Mouse (Mus musculus): Measurements from ENCODE around the gene Kcnd3.

Gene Kcnd3

DNA sequence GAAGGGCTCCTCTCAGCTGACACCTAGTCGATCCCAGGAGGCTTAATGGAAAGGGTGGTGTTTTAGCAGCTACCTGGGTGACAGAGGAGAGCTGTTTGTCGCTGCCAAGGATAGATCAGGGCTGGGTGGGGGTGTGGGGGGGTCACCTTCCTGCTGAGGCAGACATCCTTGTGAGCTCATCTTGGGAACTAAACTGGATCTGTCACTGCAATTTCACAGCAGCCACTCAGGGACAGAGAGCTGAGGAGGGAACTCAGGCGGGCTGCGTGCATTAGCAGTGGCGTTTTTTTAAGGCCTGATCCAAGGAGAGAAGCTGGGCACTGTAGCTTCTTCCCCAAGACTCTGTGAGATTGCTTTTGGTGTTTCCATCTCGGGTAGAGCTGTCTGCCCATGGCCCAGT lies 129.0 kb downstream of the Kcnd3 start:
- no peak for DNase-seq (ENCODE audit: low read depth, low spot score)

DNA sequence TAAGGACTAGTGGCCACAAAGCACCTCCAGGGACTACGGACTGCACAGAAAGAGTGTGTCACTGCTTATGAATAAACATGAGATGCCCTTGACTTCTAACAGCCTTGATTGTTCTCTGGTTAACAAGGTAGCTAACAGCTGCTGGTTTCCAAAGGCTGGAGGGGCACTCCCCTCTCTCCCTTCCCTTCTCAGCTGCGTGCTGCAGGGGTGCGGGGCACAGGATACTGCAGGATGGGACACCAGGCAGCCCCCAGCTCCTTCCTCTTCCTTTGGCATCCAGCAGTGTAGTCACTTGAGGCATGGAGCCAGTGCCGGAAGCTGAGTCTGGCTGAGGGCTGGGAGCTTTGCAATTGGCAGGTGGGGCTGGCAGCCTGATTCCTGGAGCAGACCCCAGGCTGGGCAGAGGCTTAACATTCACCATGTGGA lies 133.6 kb downstream of the Kcnd3 start:
- DNase-seq (ENCODE audit: low read depth, low spot score), result no peak

- DNase-seq (ENCODE audit: low read depth, low spot score), result no peak
Measured at GRCm38 (mm10) chr3:105590056-105590672, 138.0 kb downstream of the Kcnd3 start.

DNA sequence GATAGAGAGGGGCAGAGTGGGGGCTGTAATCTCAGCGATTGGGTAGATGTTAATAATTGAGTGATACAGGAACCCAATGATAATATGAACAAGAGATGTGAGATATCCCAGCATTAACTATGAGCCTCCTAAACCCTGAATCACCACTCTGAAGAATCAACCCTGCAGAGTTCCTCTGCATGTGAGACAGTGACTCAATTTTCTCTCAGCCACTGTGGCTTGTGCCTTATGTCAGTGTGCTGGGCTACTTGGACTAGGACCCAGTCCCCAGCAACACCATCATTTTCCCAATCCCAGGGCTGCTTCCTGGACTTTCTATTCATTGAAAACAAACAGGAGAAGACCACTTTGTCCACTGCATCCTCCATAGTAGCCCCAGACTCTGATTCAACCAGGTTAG lies 139.6 kb downstream of the Kcnd3 start:
- no peak for DNase-seq (ENCODE audit: low read depth, low spot score)

GRCm38 (mm10) chr3:105592246-105592645 lies 140.1 kb downstream of the Kcnd3 start:
- DNase-seq (ENCODE audit: low read depth, low spot score), result no peak

DNA sequence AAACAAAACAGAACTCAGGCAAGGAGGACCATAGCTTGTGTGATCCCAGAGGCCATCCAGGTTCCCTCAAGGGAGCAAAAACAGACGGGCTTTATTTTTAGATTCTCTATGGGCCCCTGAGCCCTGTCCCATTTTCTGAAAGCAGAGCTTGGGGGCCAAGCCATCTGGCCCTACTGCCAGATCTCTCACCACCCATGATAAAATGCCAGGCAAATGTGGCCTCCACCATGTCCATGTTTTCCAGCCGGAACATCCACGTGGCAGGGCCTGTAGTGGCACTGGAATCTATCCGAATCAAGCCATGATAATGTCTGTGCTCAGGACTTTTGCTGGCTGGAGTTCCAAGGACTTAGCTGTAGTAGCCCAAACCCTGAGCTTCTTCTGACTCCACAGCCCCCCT lies 148.4 kb downstream of the Kcnd3 start:
- no peak for DNase-seq (ENCODE audit: low read depth, low spot score)

- DNase-seq (ENCODE audit: low read depth, low spot score), result no peak
Measured at GRCm38 (mm10) chr3:105602966-105603365, 150.8 kb downstream of the Kcnd3 start.

DNA sequence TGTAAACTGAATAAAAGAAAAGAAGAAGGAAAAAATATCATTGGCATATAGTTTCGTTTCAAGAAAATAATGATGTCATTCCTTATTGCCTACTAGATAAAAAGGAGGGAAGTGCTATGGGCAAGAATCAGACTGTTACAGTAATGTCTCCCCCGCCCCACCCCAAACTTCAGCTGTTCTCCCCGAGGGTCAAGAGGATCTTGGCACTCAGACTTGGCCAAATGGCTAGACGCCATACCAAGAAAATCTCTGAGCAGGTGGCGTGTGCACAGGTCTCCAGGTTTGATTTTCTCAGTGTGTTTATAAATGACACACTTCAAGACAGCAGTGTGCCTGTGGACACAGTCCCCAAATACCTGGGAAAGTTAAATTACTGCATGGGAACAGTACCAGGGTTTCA lies 153.6 kb downstream of the Kcnd3 start:
- DNase-seq (ENCODE audit: low read depth, low spot score), result no peak

DNA sequence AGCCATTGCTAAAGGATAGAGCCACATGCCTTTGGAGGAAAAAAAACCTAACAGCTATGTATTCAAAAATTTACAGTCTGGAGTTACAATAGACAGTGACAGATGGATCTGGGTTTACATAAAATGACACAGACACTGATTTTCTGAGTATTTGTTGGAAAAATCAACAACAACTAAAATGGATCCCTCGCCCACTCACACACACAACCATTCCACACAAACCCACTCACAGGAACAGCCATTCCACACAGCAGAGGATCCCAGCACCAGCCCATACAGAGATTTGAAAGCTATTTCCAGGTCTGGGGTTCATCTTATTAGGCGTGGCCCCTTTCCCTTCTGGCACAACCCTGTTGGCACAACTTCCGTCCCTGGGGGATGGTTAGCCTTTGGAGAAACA lies 156.7 kb downstream of the Kcnd3 start:
- DNase-seq (ENCODE audit: low read depth, low spot score), result no peak

DNA sequence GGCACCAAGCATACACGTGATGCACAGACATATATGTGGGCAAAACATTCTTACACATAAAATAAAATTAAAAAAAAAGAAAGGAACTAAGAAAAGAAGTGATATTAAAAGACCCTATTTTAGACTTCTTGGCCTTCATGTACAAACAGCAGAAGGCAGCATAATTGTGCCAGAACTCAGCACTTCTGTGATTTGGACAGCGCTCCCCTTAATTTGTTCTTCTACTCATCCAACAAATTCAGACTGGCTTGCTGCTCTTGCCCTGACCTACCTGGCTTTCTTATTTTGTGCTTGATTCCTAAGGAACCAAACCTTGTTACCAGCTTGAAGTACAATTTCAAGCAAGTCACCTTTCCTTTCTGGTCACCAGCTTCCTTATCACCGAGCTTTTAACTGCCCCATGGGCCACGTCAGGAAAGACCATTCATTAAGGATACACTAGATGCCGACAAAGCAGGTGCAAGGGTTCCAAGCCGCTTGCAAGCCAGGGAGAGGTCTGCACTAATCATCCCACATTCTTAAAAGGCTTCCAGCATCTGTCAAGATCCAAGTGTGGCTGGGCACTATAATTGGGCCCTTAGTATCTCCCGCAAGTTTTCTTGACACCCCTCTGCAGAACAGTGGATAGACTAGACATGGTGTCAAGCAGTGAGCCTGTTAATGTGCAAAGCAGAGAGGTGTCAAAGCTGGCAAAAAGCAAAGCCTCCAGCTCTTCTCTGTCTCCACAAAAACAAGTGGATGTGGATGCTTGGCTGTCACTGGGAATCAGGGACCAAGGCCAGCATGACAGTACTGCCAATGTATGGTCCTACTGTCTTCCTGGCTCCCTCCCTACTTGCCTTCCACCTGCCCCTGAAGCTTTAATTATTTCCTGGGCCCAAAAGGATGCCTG lies 159.6 kb downstream of the Kcnd3 start:
- peak; percentile 16 for DNase-seq (ENCODE audit: low read depth, low spot score)

DNA sequence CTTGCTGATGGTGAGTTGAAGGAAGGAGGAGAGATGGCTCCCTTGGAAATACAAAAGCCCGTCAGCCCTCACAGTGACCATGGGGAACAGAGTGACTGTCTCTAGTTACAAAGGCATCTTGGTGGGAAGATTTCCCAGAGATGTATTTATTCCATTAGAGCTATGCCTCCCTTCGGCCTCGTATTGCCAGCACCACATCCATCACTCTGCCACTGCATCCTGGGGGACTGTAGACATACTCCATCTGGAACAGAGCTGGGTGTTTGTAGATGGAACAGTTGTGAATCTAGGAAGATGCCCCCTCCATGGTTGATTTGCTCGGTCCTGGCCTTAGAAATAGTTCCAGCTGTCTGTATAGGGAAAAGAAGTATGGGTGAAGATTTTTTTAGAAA lies 160.3 kb downstream of the Kcnd3 start:
- no peak for DNase-seq (ENCODE audit: low read depth, low spot score)

DNA sequence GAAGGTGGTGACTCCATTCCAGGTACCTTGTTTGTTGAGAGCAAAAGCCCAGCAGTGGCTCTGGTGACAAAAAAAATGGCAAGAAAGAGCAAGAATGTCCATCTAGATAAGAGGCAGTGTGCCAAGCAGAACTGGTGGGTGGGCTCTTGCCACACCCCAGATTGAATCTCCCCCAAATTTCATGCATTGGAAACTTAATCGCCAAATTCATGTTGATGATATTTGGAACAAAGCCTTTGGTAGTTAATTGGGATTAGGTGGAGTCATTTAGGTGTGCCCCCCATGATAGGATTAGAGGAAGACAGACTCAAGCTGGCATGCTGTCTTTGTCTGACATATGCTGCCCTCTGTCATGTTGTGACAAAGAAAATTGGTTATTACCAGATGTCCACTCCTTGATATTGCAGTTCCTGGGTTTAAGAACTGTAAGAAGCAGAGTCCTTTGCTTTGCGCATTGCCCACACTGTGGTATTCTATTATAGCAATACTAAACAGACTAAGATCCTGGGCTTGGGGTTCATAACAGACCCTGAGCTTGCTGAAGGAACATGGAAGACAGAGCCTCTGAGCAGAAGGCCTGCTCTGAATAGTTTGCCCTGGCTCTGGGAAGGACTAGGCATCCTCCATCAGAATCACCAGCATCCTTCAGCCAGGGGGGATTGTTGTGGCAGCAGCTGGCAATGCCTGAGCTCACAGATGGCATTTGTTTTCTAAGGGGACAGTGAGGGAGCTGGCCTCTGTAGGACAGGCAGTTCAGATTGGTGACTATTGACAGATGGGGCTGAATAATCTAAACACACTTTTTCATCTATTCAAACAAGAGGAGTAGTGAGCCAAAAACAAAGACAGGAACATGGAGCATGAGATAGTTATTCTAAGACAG lies 165.0 kb downstream of the Kcnd3 start:
- no peak for DNase-seq (ENCODE audit: low read depth, low spot score)

DNA sequence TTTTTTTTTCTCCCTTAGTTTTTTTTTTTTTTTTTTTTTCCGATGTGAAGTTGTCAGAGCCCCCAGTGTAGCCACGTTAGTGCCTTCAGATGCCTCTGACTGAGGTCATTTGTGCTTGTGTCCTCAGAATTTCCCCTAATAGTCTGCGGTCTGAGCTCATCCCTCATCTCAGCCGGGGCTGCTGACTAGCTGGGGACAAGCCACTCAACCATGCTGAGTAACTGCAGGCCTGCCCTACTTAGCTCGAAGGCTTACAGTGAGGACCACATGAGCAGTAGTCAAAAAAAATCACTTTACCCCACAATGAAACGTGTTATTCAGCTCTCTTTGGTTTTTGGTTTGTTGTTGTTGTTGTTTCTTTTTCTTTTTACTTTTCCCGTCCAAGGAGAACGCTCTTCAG lies 169.0 kb downstream of the Kcnd3 start:
- no peak for DNase-seq (ENCODE audit: low read depth, low spot score)

GRCm38 (mm10) chr3:105623137-105623536 lies 171.0 kb downstream of the Kcnd3 start:
- DNase-seq (ENCODE audit: low read depth, low spot score), result no peak

- no peak for DNase-seq (ENCODE audit: low read depth, low spot score)
Measured at GRCm38 (mm10) chr3:105625961-105626360, 173.8 kb downstream of the Kcnd3 start.

- no peak for DNase-seq (ENCODE audit: low read depth, low spot score)
Measured at GRCm38 (mm10) chr3:105627258-105627657, 175.1 kb downstream of the Kcnd3 start.

- DNase-seq (ENCODE audit: low read depth, low spot score), result peak; percentile 14
Measured at GRCm38 (mm10) chr3:105632296-105632695, 180.2 kb downstream of the Kcnd3 start.

DNA sequence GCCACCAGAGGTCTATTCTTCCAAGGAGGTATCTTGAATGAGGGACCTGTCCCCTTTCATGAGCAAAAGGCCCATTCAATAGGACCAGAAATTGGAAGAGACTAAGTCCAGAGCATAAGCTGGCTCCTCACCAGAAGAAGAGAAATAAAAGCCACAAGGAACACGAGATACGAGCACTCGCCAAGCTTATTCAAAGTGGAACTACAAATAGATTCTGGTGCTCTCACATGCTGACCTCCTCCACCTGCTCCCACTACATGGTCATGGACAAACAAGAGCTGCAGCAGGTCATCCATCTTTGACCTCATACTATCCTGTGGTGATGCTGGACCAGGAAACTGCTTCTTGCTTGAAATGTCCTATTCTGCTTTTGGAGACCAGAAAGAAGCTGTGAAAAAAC lies 180.9 kb downstream of the Kcnd3 start:
- DNase-seq (ENCODE audit: low read depth, low spot score), result no peak

- DNase-seq (ENCODE audit: low read depth, low spot score), result no peak
Measured at GRCm38 (mm10) chr3:105642186-105642585, 190.1 kb downstream of the Kcnd3 start.

DNA sequence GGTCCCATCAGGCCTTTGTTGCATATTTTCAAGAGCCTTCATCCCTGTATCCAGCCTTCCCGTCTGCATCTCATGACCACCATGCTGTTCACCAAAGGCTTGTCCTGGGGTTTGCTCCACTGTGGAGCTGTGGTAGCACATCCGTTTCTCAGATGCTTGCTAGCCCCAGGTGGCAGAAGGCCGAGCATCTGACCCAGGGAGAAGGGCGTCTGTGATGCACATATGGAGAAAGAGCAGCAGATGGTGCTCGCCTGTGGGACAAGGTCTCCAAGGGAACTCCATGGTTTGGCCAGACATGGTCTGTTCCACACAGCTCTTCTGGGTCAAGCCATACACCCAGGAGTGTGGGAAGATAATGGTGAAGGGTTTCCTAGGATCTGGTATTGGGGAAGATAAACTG lies 191.4 kb downstream of the Kcnd3 start:
- DNase-seq (ENCODE audit: low read depth, low spot score), result no peak

DNA sequence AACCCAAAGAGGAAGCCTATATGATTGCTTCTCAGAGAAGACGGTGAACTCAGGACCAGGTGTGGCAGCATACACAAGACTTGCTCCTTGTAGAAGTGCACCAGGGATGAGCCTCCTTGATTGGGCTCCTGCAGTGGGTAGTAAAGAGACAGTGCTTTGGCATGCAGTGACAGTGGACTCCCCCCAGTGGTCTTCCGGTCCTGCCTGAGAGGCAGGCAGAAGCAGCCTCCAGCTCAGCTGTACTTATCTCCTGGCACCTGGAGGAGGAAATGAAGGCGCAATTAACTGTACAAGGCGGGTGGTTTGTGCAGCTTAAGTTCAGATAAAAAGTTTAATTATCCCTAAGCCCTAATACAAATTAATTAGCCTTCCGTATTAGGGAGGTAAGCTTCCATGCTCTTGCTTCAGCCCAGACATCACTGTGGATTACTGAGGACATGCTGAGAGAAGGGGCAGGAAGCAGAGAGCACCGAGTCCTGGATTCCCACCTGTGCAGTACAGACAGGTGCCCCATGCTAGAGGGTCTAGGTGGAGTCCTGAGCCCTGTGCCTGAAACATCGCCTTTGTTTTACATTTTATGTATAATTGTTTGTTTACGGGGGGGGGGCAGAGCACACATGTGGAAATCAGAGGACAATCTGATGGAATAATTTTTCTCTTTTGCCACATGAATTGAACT lies 196.9 kb downstream of the Kcnd3 start:
- DNase-seq (ENCODE audit: low read depth, low spot score), result no peak

Measured in forelimb bud, embryonic 11.5 days (tissue).